Mouse (Mus musculus): ENCODE measurements around the gene Dleu7. TPM values are rescaled to one million over a fixed set of nuclear protein-coding genes. Genes with fewer than 3 reads are reported as not detected.

The Dleu7 gene
- polyA plus RNA-seq, 1 experiment from 2014 or later: 2.2 TPM

- no peak overlapping the region for H3K4me3 ChIP-seq (replicated peaks)
- H3K27me3 ChIP-seq: no peaks in the 10 kb centered on the region
- no peak overlapping the region for H3K4me2 ChIP-seq (replicated peaks)
- H3K27ac ChIP-seq (replicated peaks): no peak overlapping the region
- no peak overlapping the region for H3K9ac ChIP-seq
- 85% methylated on average over 5 of the region's 5 CpGs for WGBS
- ATAC-seq (ENCODE audit: insufficient number of reproducible peaks, low FRiP score, low TSS enrichment, low read depth): no peak
- no peaks in the 10 kb centered on the region for H3K9me3 ChIP-seq (replicated peaks)
- no peaks in the 10 kb centered on the region for H3K36me3 ChIP-seq
- peaks cover 13% of the 10 kb centered on the region; the same call in 1 of the 2 replicates for H3K4me1 ChIP-seq
Measured at GRCm38 (mm10) chr14:62324943-62325342, 32.1 kb upstream of the Dleu7 start.

- WGBS: 69% methylated on average over 5 of the region's 5 CpGs
Measured at GRCm38 (mm10) chr14:62323457-62323856, 30.6 kb upstream of the Dleu7 start.

GRCm38 (mm10) chr14:62322581-62323344, 29.9 kb upstream of the Dleu7 start:
- no peaks in the 10 kb centered on the region for H3K9me3 ChIP-seq (replicated peaks)
- peak overlapping the region; percentile 6; the same call in 1 of the 2 replicates for H3K4me2 ChIP-seq (replicated peaks)
- peaks cover 13% of the 10 kb centered on the region; the same call in 1 of the 2 replicates for H3K4me1 ChIP-seq
- H3K27me3 ChIP-seq: no peaks in the 10 kb centered on the region
- H3K9ac ChIP-seq: no peak overlapping the region
- ATAC-seq (ENCODE audit: insufficient number of reproducible peaks, low FRiP score, low TSS enrichment, low read depth): peak; percentile 35; the same call in 1 of the 2 replicates
- no peaks in the 10 kb centered on the region for H3K36me3 ChIP-seq
- peak overlapping the region; percentile 44 for H3K27ac ChIP-seq (replicated peaks)
- 19% methylated on average over 6 of the region's 6 CpGs for WGBS
- H3K4me3 ChIP-seq (replicated peaks): no peak overlapping the region

More at GRCm38 (mm10) chr14:62323457-62323856, 30.6 kb upstream of the Dleu7 start:
- ATAC-seq (ENCODE audit: insufficient number of reproducible peaks, low FRiP score, low TSS enrichment, low read depth): no peak
- no peak overlapping the region for H3K27ac ChIP-seq (replicated peaks)
- no peaks in the 10 kb centered on the region for H3K27me3 ChIP-seq
- H3K4me3 ChIP-seq (replicated peaks): no peak overlapping the region
- no peak overlapping the region for H3K4me2 ChIP-seq (replicated peaks)
- H3K9me3 ChIP-seq (replicated peaks): no peaks in the 10 kb centered on the region
- H3K36me3 ChIP-seq: no peaks in the 10 kb centered on the region
- H3K4me1 ChIP-seq: peaks cover 13% of the 10 kb centered on the region; the same call in 1 of the 2 replicates
- no peak overlapping the region for H3K9ac ChIP-seq

- no peak for ATAC-seq (ENCODE audit: insufficient number of reproducible peaks, low FRiP score, low TSS enrichment, low read depth)
- H3K27ac ChIP-seq (replicated peaks): no peak overlapping the region
- 95% methylated on average over 1 of the region's 1 CpGs for WGBS
Measured at GRCm38 (mm10) chr14:62311672-62312071, 18.8 kb upstream of the Dleu7 start.

GRCm38 (mm10) chr14:62309026-62309425, 16.2 kb upstream of the Dleu7 start:
- Histone ChIP-seq H3K9ac (no peak overlapping the region), H3K27me3 (no peaks in the 10 kb centered on the region), H3K4me3 (replicated peaks) (no peak overlapping the region), H3K9me3 (replicated peaks) (no peaks in the 10 kb centered on the region), H3K4me2 (replicated peaks) (no peak overlapping the region), H3K27ac (replicated peaks) (no peak overlapping the region), H3K36me3 (no peaks in the 10 kb centered on the region), H3K4me1 (no peaks in the 10 kb centered on the region)
- no peak for ATAC-seq (ENCODE audit: insufficient number of reproducible peaks, low FRiP score, low TSS enrichment, low read depth)
- 47% methylated on average over 2 of the region's 2 CpGs for WGBS

More at GRCm38 (mm10) chr14:62311672-62312071, 18.8 kb upstream of the Dleu7 start:
- Histone ChIP-seq H3K4me1 (no peaks in the 10 kb centered on the region), H3K9ac (no peak overlapping the region), H3K4me2 (replicated peaks) (no peak overlapping the region), H3K27me3 (no peaks in the 10 kb centered on the region), H3K4me3 (replicated peaks) (no peak overlapping the region), H3K36me3 (no peaks in the 10 kb centered on the region), H3K9me3 (replicated peaks) (no peaks in the 10 kb centered on the region)

GRCm38 (mm10) chr14:62307555-62307954, 14.7 kb upstream of the Dleu7 start:
- Histone ChIP-seq H3K9ac (no peak overlapping the region), H3K27ac (replicated peaks) (0 out of 2 replicates have a peak overlapping the region, but pooled peaks have one; percentile 8), H3K4me1 (no peaks in the 10 kb centered on the region), H3K4me3 (replicated peaks) (no peak overlapping the region), H3K9me3 (replicated peaks) (no peaks in the 10 kb centered on the region), H3K36me3 (no peaks in the 10 kb centered on the region), H3K4me2 (replicated peaks) (no peak overlapping the region), H3K27me3 (no peaks in the 10 kb centered on the region)
- no peak for ATAC-seq (ENCODE audit: insufficient number of reproducible peaks, low FRiP score, low TSS enrichment, low read depth)
- WGBS: 78% methylated on average over 1 of the region's 1 CpGs

- ATAC-seq (ENCODE audit: insufficient number of reproducible peaks, low FRiP score, low TSS enrichment, low read depth): no peak
Measured at GRCm38 (mm10) chr14:62300031-62300430, 7.2 kb upstream of the Dleu7 start.

GRCm38 (mm10) chr14:62298808-62299207, 6.0 kb upstream of the Dleu7 start:
- Histone ChIP-seq H3K27me3 (no peaks in the 10 kb centered on the region), H3K4me3 (replicated peaks) (no peak overlapping the region), H3K9ac (no peak overlapping the region), H3K36me3 (no peaks in the 10 kb centered on the region), H3K4me2 (replicated peaks) (no peak overlapping the region), H3K27ac (replicated peaks) (no peak overlapping the region), H3K4me1 (no peaks in the 10 kb centered on the region), H3K9me3 (replicated peaks) (no peaks in the 10 kb centered on the region)
- 82% methylated on average over 1 of the region's 1 CpGs for WGBS
- ATAC-seq (ENCODE audit: insufficient number of reproducible peaks, low FRiP score, low TSS enrichment, low read depth): no peak

More at GRCm38 (mm10) chr14:62300031-62300430, 7.2 kb upstream of the Dleu7 start:
- H3K27ac ChIP-seq (replicated peaks): no peak overlapping the region
- H3K36me3 ChIP-seq: no peaks in the 10 kb centered on the region
- H3K9me3 ChIP-seq (replicated peaks): no peaks in the 10 kb centered on the region
- H3K27me3 ChIP-seq: no peaks in the 10 kb centered on the region
- no peak overlapping the region for H3K4me3 ChIP-seq (replicated peaks)
- no peaks in the 10 kb centered on the region for H3K4me1 ChIP-seq
- no peak overlapping the region for H3K4me2 ChIP-seq (replicated peaks)
- WGBS: 73% methylated on average over 3 of the region's 3 CpGs
- no peak overlapping the region for H3K9ac ChIP-seq

- no peaks in the 10 kb centered on the region for H3K36me3 ChIP-seq
- no peaks in the 10 kb centered on the region for H3K27me3 ChIP-seq
- no peak overlapping the region for H3K9ac ChIP-seq
- H3K4me1 ChIP-seq: peaks cover 14% of the 10 kb centered on the region
- WGBS: 40% methylated on average over 7 of the region's 7 CpGs
- no peaks in the 10 kb centered on the region for H3K9me3 ChIP-seq (replicated peaks)
- H3K4me2 ChIP-seq (replicated peaks): peak overlapping the region; percentile 99
- peak overlapping the region; percentile 43 for H3K4me3 ChIP-seq (replicated peaks)
- no peak overlapping the region for H3K27ac ChIP-seq (replicated peaks)
- ATAC-seq (ENCODE audit: insufficient number of reproducible peaks, low FRiP score, low TSS enrichment, low read depth): no peak
Measured at GRCm38 (mm10) chr14:62292166-62292487, 720 bp downstream of the Dleu7 start.

- no peak overlapping the region for H3K4me3 ChIP-seq (replicated peaks)
- 85% methylated on average over 1 of the region's 1 CpGs for WGBS
- H3K9ac ChIP-seq: no peak overlapping the region
- ATAC-seq (ENCODE audit: insufficient number of reproducible peaks, low FRiP score, low TSS enrichment, low read depth): no peak
- H3K27ac ChIP-seq (replicated peaks): no peak overlapping the region
- H3K4me2 ChIP-seq (replicated peaks): no peak overlapping the region
- no peaks in the 10 kb centered on the region for H3K36me3 ChIP-seq
- no peaks in the 10 kb centered on the region for H3K27me3 ChIP-seq
- H3K9me3 ChIP-seq (replicated peaks): no peaks in the 10 kb centered on the region
- H3K4me1 ChIP-seq: peaks cover 14% of the 10 kb centered on the region
Measured at GRCm38 (mm10) chr14:62291406-62291987, 1.4 kb downstream of the Dleu7 start.

- ATAC-seq (ENCODE audit: insufficient number of reproducible peaks, low FRiP score, low TSS enrichment, low read depth): no peak
- H3K4me3 ChIP-seq (replicated peaks): no peak overlapping the region
- H3K4me2 ChIP-seq (replicated peaks): no peak overlapping the region
- H3K4me1 ChIP-seq: peaks cover 14% of the 10 kb centered on the region
- H3K9ac ChIP-seq: no peak overlapping the region
- no peaks in the 10 kb centered on the region for H3K36me3 ChIP-seq
- H3K9me3 ChIP-seq (replicated peaks): no peaks in the 10 kb centered on the region
- H3K27me3 ChIP-seq: no peaks in the 10 kb centered on the region
- 89% methylated on average over 3 of the region's 3 CpGs for WGBS
- no peak overlapping the region for H3K27ac ChIP-seq (replicated peaks)
Measured at GRCm38 (mm10) chr14:62288731-62289130, 4.1 kb downstream of the Dleu7 start.
